Comparison of ENCODE assay signal across 28 mouse cellular contexts in the genomic region with DNA sequence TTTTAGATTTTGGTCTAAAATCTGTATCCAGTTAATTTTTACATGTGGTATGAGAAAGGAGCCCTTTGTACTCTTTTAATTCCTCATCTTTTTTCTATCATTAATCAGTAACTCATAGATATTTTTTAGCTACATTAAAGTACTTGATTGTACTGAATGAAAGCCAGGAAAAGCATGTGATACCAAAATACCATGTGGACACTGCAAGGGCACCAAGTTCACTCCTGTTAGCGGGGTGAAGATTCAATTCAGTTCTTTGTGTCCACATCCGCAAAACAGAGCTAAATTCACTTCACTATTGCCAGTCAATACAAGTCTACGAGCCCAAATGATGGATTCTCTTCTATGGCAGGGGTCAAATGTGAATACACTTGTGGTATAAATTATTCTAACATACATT. TPM values are rescaled to one million over a fixed set of nuclear protein-coding genes. Genes with fewer than 3 reads are reported as not detected.
DNase-seq lines count a peak whose midpoint lies in the region; ATAC-seq and TF ChIP-seq lines count a peak whose summit lies in the region.
"Had no signal": no experiment of that assay in that cellular context is flagged by ENCODE, and none has a peak within 500 bp of the region (broad histone marks: within the 10 kb centered on the region; RNA-seq: fewer than 3 reads in every experiment).

No protein-coding gene starts in this region.

- H3K27me3 ChIP-seq in kidney, embryonic 14.5 days (ENCODE audit: control insufficient read depth, insufficient read depth, low read length): no peaks in the 10 kb centered on the region
- H3K27me3 ChIP-seq in kidney, postnatal 0 days (ENCODE audit: insufficient read depth, low read length): no peaks in the 10 kb centered on the region
- H3K27me3 ChIP-seq: CH12.LX; embryonic facial prominence, embryonic 12.5 days; forebrain, embryonic 13.5 days had no signal

- no peak overlapping the region for H3K4me3 ChIP-seq in kidney, embryonic 14.5 days (ENCODE audit: low read length)
- H3K4me3 ChIP-seq in kidney, postnatal 0 days (replicated peaks; ENCODE audit: low read depth, low read length): no peak overlapping the region
- H3K4me3 ChIP-seq: embryonic facial prominence, embryonic 10.5 days; embryonic facial prominence, embryonic 12.5 days; forebrain, embryonic 13.5 days had no signal

- ATAC-seq in kidney, embryonic 14.5 days (ENCODE audit: low FRiP score, low TSS enrichment): no peak
- no peak for ATAC-seq in kidney, postnatal 0 days (replicated peaks; ENCODE audit: low FRiP score, low read depth)
- ATAC-seq: activated CD4-positive, CD25-positive, alpha-beta regulatory T cell, adult 4 months; CD4-positive, CD25-positive, alpha-beta regulatory T cell, adult 4 months; forebrain, embryonic 13.5 days; Patski had no signal

- 89% methylated on average over 3 of the region's 3 CpGs for WGBS in kidney, embryonic 14.5 days
- WGBS in kidney, postnatal 0 days: 76% methylated on average over 3 of the region's 3 CpGs

- no peaks in the 10 kb centered on the region for H3K36me3 ChIP-seq in kidney, embryonic 14.5 days (ENCODE audit: control insufficient read depth, insufficient read depth, low read length)
- no peaks in the 10 kb centered on the region for H3K36me3 ChIP-seq in kidney, postnatal 0 days (ENCODE audit: insufficient read depth, low read length)
- H3K36me3 ChIP-seq: embryonic facial prominence, embryonic 10.5 days; embryonic facial prominence, embryonic 12.5 days; G1E had no signal

- H3K27ac ChIP-seq in kidney, embryonic 14.5 days (ENCODE audit: low read depth, low read length): no peak overlapping the region
- H3K27ac ChIP-seq in kidney, postnatal 0 days: no peak overlapping the region
- H3K27ac ChIP-seq: embryonic facial prominence, embryonic 10.5 days; embryonic facial prominence, embryonic 12.5 days; forebrain, embryonic 13.5 days had no signal

- no peak overlapping the region for H3K4me2 ChIP-seq in kidney, embryonic 14.5 days (replicated peaks; ENCODE audit: low read depth, low read length)
- no peak overlapping the region for H3K4me2 ChIP-seq in kidney, postnatal 0 days (ENCODE audit: low read length)
- H3K4me2 ChIP-seq: embryonic facial prominence, embryonic 12.5 days; forebrain, embryonic 13.5 days had no signal

- H3K9ac ChIP-seq in kidney, embryonic 14.5 days (ENCODE audit: low read depth, low read length): no peak overlapping the region
- no peak overlapping the region for H3K9ac ChIP-seq in kidney, postnatal 0 days (ENCODE audit: low read depth, low read length)
- H3K9ac ChIP-seq: embryonic facial prominence, embryonic 12.5 days; forebrain, embryonic 13.5 days had no signal

- TF ChIP-seq CTCF in kidney, postnatal 0 days (IDR thresholded peaks at IDR 0.05; ENCODE audit: low read depth): no peak

- H3K4me1 ChIP-seq in kidney, embryonic 14.5 days (ENCODE audit: control insufficient read depth, insufficient read depth, low read length): no peaks in the 10 kb centered on the region
- H3K4me1 ChIP-seq in kidney, postnatal 0 days (replicated peaks; ENCODE audit: insufficient read depth, low read length): no peaks in the 10 kb centered on the region
- H3K4me1 ChIP-seq: embryonic facial prominence, embryonic 10.5 days; embryonic facial prominence, embryonic 12.5 days; forebrain, embryonic 13.5 days had no signal

- DNase-seq in kidney, adult 11 months: peak; percentile 59
- peak; percentile 56 to 84 for DNase-seq in kidney, adult 8-10 months
- DNase-seq in kidney, adult 18-20 months: no peak
- peak; percentile 7 for DNase-seq in kidney, postnatal 0 days (ENCODE audit: low spot score)
- DNase-seq in kidney, postnatal 10 days: no peak
- peak; percentile 32 to 59 for DNase-seq in kidney, postnatal 25 days
- no peak for DNase-seq in urinary bladder, postnatal 14 days (ENCODE audit: low spot score)
- DNase-seq: adrenal gland, adult 8-10 months; adrenal gland, postnatal 14 days; adrenal gland, postnatal 36 days; B cell, adult 2 months; cerebellum, adult 11-12 months; cerebellum, adult 2 months; cerebellum, adult 9-10 months; cerebellum, postnatal 10 days; cerebellum, postnatal 25 days had no signal

- no peaks in the 10 kb centered on the region for H3K9me3 ChIP-seq in kidney, embryonic 14.5 days (ENCODE audit: control insufficient read depth, low read length)
- H3K9me3 ChIP-seq in kidney, postnatal 0 days (replicated peaks; ENCODE audit: low read length): no peaks in the 10 kb centered on the region
- H3K9me3 ChIP-seq: embryonic facial prominence, embryonic 10.5 days; embryonic facial prominence, embryonic 12.5 days; forebrain, embryonic 13.5 days; G1E had no signal

RNA-seq across cellular contexts. Expression of gene Nepn, which starts 7.9 kb away (rescaled TPM):
- polyA plus RNA-seq in kidney, embryonic 14.5 days (2014; fragmentation: Nextera tagmentation; extraction: Ambion mirVana): not detected in 2 replicates
- 2.1 and 2.4 TPM in 2 replicates for polyA plus RNA-seq in kidney, postnatal 0 days (2015; fragmentation: Nextera tagmentation; extraction: Ambion mirVana)
- polyA plus RNA-seq: activated CD4-positive, CD25-positive, alpha-beta regulatory T cell, adult 4 months; CD4-positive, CD25-positive, alpha-beta regulatory T cell, adult 4 months; embryonic facial prominence, embryonic 10.5 days; embryonic facial prominence, embryonic 14.5 days; forebrain, embryonic 11.5 days; forebrain, embryonic 13.5 days; G1E; Patski had no signal

RNA-seq across cellular contexts. Expression of gene Gopc, which starts 14.7 kb away (rescaled TPM):
- polyA plus RNA-seq in kidney, embryonic 14.5 days (2014; fragmentation: Nextera tagmentation; extraction: Ambion mirVana): 10.4 and 19.0 TPM in 2 replicates
- polyA plus RNA-seq in kidney, postnatal 0 days (2015; fragmentation: Nextera tagmentation; extraction: Ambion mirVana): 18.5 and 18.8 TPM in 2 replicates

RNA-seq across cellular contexts. Expression of gene Nus1, which starts 20.7 kb away (rescaled TPM):
- 17.2 and 18.5 TPM in 2 replicates for polyA plus RNA-seq in kidney, embryonic 14.5 days (2014; fragmentation: Nextera tagmentation; extraction: Ambion mirVana)
- 24.0 and 24.1 TPM in 2 replicates for polyA plus RNA-seq in kidney, postnatal 0 days (2015; fragmentation: Nextera tagmentation; extraction: Ambion mirVana)

RNA-seq across cellular contexts. Expression of gene Gm26741, which starts 38.1 kb away (rescaled TPM):
- polyA plus RNA-seq in kidney, embryonic 14.5 days (2014; fragmentation: Nextera tagmentation; extraction: Ambion mirVana): not detected in 2 replicates
- not detected in 2 replicates for polyA plus RNA-seq in kidney, postnatal 0 days (2015; fragmentation: Nextera tagmentation; extraction: Ambion mirVana)
- polyA plus RNA-seq: activated CD4-positive, CD25-positive, alpha-beta regulatory T cell, adult 4 months; CD4-positive, CD25-positive, alpha-beta regulatory T cell, adult 4 months; cerebellum, adult 2 months; cortical plate, adult 2 months; embryonic facial prominence, embryonic 10.5 days; embryonic facial prominence, embryonic 12.5 days; embryonic facial prominence, embryonic 14.5 days; forebrain, embryonic 11.5 days; forebrain, embryonic 13.5 days; G1E; Patski had no signal

Comparison
In these comparisons a context has a peak if more than half of its experiments do, and no peak if none do; other contexts are left out.
1. DNase-seq: peak in kidney, adult 11 months (single experiment), kidney, adult 8-10 months (2 of 2), kidney, postnatal 0 days (single experiment) and kidney, postnatal 25 days (2 of 2); none in kidney, adult 18-20 months (single experiment), kidney, postnatal 10 days (single experiment) and urinary bladder, postnatal 14 days (single experiment).